1 mouse cellular context compared by ENCODE assay signal in the genomic region with DNA sequence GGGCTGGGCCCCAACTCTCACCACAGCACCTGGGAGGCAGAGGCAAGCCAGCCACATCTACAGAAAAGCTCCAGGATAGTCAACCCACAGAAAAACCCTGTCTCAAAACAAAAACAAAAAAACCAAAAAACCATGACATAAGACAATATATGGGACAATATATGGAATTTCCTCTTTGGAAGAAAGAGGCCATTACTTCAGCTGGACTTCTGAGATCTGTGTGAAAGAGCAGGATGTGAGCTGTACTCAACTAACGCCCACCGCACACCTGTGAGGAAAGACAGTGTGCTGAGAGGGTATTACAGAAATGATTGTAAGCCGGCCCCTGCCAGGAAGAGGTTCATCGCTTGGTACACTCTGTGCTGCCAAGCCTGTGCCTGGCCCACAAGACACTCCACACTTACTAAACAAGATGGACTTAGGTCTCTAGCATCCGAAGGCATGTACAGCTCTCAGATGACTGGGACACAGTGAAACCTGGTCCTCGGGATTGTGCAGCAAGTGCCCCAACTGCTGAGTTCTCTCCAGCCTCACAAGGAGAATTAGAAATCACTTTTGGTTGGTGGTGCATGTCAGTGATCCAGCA.
A peak's percentile ranks its signal among the peaks of the same experiment; 100 is the strongest.
TF ChIP-seq lines count a peak whose summit lies in the region.

No protein-coding gene starts in this region.

TF ChIP-seq in CH12.LX, 34 proteins besides CTCF, POLR2A, EP300 and RAD21 (continued from another document):
- TF ChIP-seq GABPA (IDR thresholded peaks at IDR 0.05; ENCODE audit: insufficient replicate concordance, low read depth, low read length): no peak
- no peak for TF ChIP-seq ZKSCAN1 (IDR thresholded peaks at IDR 0.05; ENCODE audit: borderline replicate concordance, low read depth, low read length)
- TF ChIP-seq CHD2 (IDR thresholded peaks at IDR 0.05; ENCODE audit: low read length): no peak
- no peak for TF ChIP-seq RCOR1 (conservative IDR thresholded peaks at IDR 0.05; ENCODE audit: low read depth, low read length)
- 0 out of 2 replicates have a peak, but pooled peaks have one; percentile 29 for TF ChIP-seq POLR2AphosphoS2 (IDR thresholded peaks at IDR 0.05; ENCODE audit: low read depth, low read length)
- no peak for TF ChIP-seq PAX5 (IDR thresholded peaks at IDR 0.05; ENCODE audit: low read length)
- no peak for TF ChIP-seq JUN (IDR thresholded peaks at IDR 0.05; ENCODE audit: insufficient read depth, low read depth, low read length)
- no peak for TF ChIP-seq SIN3A (IDR thresholded peaks at IDR 0.05; ENCODE audit: low read length)
- peak; percentile 48; the same call in 1 of the 2 replicates for TF ChIP-seq TCF12 (IDR thresholded peaks at IDR 0.05; ENCODE audit: low read depth, low read length)
- TF ChIP-seq MAZ (IDR thresholded peaks at IDR 0.05; ENCODE audit: low read depth, low read length): 0 out of 2 replicates have a peak, but pooled peaks have one; percentile 36
- TF ChIP-seq JUND (conservative IDR thresholded peaks at IDR 0.05; ENCODE audit: low read depth, low read length): no peak
- no peak for TF ChIP-seq ELF1 (IDR thresholded peaks at IDR 0.05; ENCODE audit: low read depth, low read length)
- no peak for TF ChIP-seq SMC3 (IDR thresholded peaks at IDR 0.05; ENCODE audit: low read depth, low read length)
- no peak for TF ChIP-seq BHLHE40 (IDR thresholded peaks at IDR 0.05; ENCODE audit: low read depth, low read length)
- TF ChIP-seq MAFK (IDR thresholded peaks at IDR 0.05; ENCODE audit: insufficient replicate concordance, low read length): no peak
- no peak for TF ChIP-seq USF1 (IDR thresholded peaks at IDR 0.05; ENCODE audit: low read depth, low read length)
- TF ChIP-seq NELFE (IDR thresholded peaks at IDR 0.05; ENCODE audit: low read depth, low read length): 0 out of 2 replicates have a peak, but pooled peaks have one; percentile 4
- TF ChIP-seq ZC3H11A (IDR thresholded peaks at IDR 0.05; ENCODE audit: low read depth, low read length): no peak
